Mouse (Mus musculus): ENCODE results near the gene Acsm4. TPM values are rescaled to one million over a fixed set of nuclear protein-coding genes. Genes with fewer than 3 reads are reported as not detected.
A peak's percentile ranks its signal among the peaks of the same experiment; 100 is the strongest.

The Acsm4 gene
- polyA plus RNA-seq, 1 experiment from 2014 or later = not detected

DNA sequence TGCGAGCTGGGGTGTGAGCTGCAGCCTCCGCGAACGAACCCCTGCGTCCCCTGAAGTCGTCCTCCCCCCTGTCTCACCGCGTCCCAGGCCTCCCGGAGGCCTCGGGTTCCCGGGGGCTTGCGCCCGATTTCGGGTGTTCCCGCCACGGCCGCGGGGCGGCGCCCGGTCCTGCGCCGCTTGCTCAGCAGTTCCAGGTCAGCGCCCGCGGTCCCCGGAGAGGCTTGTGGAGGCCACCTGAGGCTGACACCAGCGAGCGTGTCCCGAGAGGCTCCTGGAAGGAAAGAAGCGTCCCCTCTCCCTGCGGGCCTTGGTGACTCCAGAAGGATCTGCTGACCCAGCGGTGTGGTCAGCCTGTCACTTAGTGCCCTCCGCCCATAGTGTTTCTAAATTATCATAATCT lies 54.5 kb downstream of the Acsm4 start:
- Histone ChIP-seq H3K9ac (ENCODE audit: low read depth, low read length) (peak overlapping the region; percentile 43), H3K27ac (ENCODE audit: low read depth, low read length) (no peak overlapping the region), H3K4me3 (ENCODE audit: low read depth, low read length) (peak overlapping the region; percentile 17), H3K4me1 (replicated peaks; ENCODE audit: control insufficient read depth, insufficient read depth, low read length) (no peaks in the 10 kb centered on the region), H3K9me3 (ENCODE audit: control insufficient read depth, low read length) (no peaks in the 10 kb centered on the region), H3K4me2 (peak overlapping the region; percentile 58), H3K27me3 (replicated peaks; ENCODE audit: control insufficient read depth, insufficient read depth, low read length) (no peaks in the 10 kb centered on the region), H3K36me3 (ENCODE audit: control insufficient read depth, insufficient read depth, low read length) (no peaks in the 10 kb centered on the region)
- DNase-seq (ENCODE audit: low spot score) (peak; percentile 43), ATAC-seq (replicated peaks; ENCODE audit: low FRiP score) (peak; percentile 71)
- WGBS = 7% methylated on average over 34 of the region's 34 CpGs

DNA sequence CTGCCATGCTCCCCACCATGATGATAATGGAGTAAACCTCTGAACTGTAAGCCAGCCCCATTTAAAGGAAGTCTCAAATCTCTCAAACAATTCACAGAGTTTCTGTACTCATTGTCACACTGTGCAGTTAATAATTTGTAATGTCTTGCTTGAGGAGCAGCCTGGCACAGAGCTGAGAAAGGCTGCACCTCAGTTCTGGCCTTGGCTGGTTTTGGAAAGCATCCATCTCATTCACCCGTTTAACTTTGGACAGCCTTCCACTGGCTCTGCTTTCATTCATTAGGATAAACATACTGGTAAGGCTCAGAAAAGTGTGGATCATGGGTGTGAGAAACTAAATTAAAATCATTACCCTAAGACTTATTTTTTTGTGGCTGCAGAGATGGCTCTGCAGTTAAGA lies 56.0 kb downstream of the Acsm4 start:
- 79% methylated on average over 1 of the region's 1 CpGs for whole genome bisulfite sequencing

GRCm38 (mm10) chr7:119748761-119749160 lies 58.9 kb downstream of the Acsm4 start:
- ATAC-seq (replicated peaks; ENCODE audit: low FRiP score) (no peak), DNase-seq (ENCODE audit: low spot score) (no peak)
- H3K36me3 ChIP-seq (ENCODE audit: control insufficient read depth, insufficient read depth, low read length) = no peaks in the 10 kb centered on the region
- no peaks in the 10 kb centered on the region for H3K27me3 ChIP-seq (replicated peaks; ENCODE audit: control insufficient read depth, insufficient read depth, low read length)
- no peak overlapping the region for H3K27ac ChIP-seq (ENCODE audit: low read depth, low read length)
- H3K4me1 ChIP-seq (replicated peaks; ENCODE audit: control insufficient read depth, insufficient read depth, low read length) = no peaks in the 10 kb centered on the region
- no peaks in the 10 kb centered on the region for H3K9me3 ChIP-seq (ENCODE audit: control insufficient read depth, low read length)
- H3K4me3 ChIP-seq (ENCODE audit: low read depth, low read length) = no peak overlapping the region
- no peak overlapping the region for H3K9ac ChIP-seq (ENCODE audit: low read depth, low read length)
- H3K4me2 ChIP-seq = no peak overlapping the region
- WGBS = 59% methylated on average over 1 of the region's 2 CpGs

More for the DNA sequence above, 56.0 kb downstream of the Acsm4 start:
- H3K4me2 ChIP-seq = no peak overlapping the region
- no peaks in the 10 kb centered on the region for H3K4me1 ChIP-seq (replicated peaks; ENCODE audit: control insufficient read depth, insufficient read depth, low read length)
- no peak overlapping the region for H3K4me3 ChIP-seq (ENCODE audit: low read depth, low read length)
- no peak overlapping the region for H3K27ac ChIP-seq (ENCODE audit: low read depth, low read length)
- no peak overlapping the region for H3K9ac ChIP-seq (ENCODE audit: low read depth, low read length)
- ATAC-seq (replicated peaks; ENCODE audit: low FRiP score) = no peak
- no peak for DNase-seq (ENCODE audit: low spot score)
- no peaks in the 10 kb centered on the region for H3K36me3 ChIP-seq (ENCODE audit: control insufficient read depth, insufficient read depth, low read length)
- H3K27me3 ChIP-seq (replicated peaks; ENCODE audit: control insufficient read depth, insufficient read depth, low read length) = no peaks in the 10 kb centered on the region
- no peaks in the 10 kb centered on the region for H3K9me3 ChIP-seq (ENCODE audit: control insufficient read depth, low read length)

DNA sequence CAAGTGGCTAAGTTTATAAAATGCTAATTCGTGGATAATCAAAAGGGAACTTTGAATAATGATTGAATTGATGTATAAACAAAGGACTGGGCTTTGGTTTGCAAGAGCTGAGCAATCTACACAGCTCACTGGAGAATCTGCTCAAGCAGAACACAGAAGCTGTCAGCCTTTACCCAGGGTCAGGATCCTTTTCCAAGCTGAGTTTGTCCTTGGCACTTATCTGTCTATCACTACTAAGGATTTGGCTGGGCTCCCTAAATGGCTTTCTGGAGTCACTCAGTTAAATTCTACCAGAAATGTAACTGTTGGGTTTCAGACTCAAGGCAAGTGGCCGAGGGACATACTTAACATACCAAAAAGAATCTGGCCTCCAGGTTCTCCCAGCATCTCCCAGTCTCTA lies 60.1 kb downstream of the Acsm4 start:
- DNase-seq (ENCODE audit: low spot score) = no peak
- Histone ChIP-seq H3K36me3 (ENCODE audit: control insufficient read depth, insufficient read depth, low read length) (no peaks in the 10 kb centered on the region), H3K9ac (ENCODE audit: low read depth, low read length) (no peak overlapping the region), H3K27ac (ENCODE audit: low read depth, low read length) (no peak overlapping the region), H3K4me2 (no peak overlapping the region), H3K4me3 (ENCODE audit: low read depth, low read length) (no peak overlapping the region), H3K27me3 (replicated peaks; ENCODE audit: control insufficient read depth, insufficient read depth, low read length) (no peaks in the 10 kb centered on the region), H3K4me1 (replicated peaks; ENCODE audit: control insufficient read depth, insufficient read depth, low read length) (no peaks in the 10 kb centered on the region), H3K9me3 (ENCODE audit: control insufficient read depth, low read length) (no peaks in the 10 kb centered on the region)
- 65% methylated on average over 2 of the region's 2 CpGs for WGBS
- no peak for ATAC-seq (replicated peaks; ENCODE audit: low FRiP score)

DNA sequence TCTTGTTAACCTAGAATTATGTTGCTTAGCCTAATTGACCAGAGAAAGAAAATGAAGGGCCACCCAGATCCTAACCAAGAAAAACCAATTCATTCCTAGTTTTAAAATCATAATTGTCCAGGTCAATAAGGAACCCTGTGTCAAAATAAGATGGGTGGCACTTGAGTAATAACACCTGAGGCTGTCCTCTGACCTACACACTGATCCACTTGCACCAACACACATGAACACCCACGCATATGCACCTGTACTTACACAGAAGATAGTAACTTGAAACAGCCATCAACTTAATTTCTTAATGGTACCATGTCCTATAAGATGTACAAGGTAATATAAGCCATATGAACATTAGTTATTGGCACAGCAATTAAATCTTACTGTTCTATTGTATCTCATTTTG lies 63.9 kb downstream of the Acsm4 start:
- WGBS = 87% methylated on average over 1 of the region's 1 CpGs
- Histone ChIP-seq H3K9me3 (ENCODE audit: control insufficient read depth, low read length) (no peaks in the 10 kb centered on the region), H3K36me3 (ENCODE audit: control insufficient read depth, insufficient read depth, low read length) (no peaks in the 10 kb centered on the region), H3K4me1 (replicated peaks; ENCODE audit: control insufficient read depth, insufficient read depth, low read length) (no peaks in the 10 kb centered on the region), H3K27ac (ENCODE audit: low read depth, low read length) (no peak overlapping the region), H3K4me3 (ENCODE audit: low read depth, low read length) (no peak overlapping the region), H3K27me3 (replicated peaks; ENCODE audit: control insufficient read depth, insufficient read depth, low read length) (no peaks in the 10 kb centered on the region), H3K9ac (ENCODE audit: low read depth, low read length) (no peak overlapping the region), H3K4me2 (no peak overlapping the region)
- no peak for ATAC-seq (replicated peaks; ENCODE audit: low FRiP score)
- no peak for DNase-seq (ENCODE audit: low spot score)

- 0 out of 2 replicates have a peak, but pooled peaks have one; percentile 47 for ATAC-seq (replicated peaks; ENCODE audit: low FRiP score)
- Histone ChIP-seq H3K4me2 (no peak within 1 kb of the TSS), H3K36me3 (ENCODE audit: control insufficient read depth, insufficient read depth, low read length) (no peaks in the 10 kb centered on the region), H3K27me3 (replicated peaks; ENCODE audit: control insufficient read depth, insufficient read depth, low read length) (no peaks in the 10 kb centered on the region), H3K4me3 (ENCODE audit: low read depth, low read length) (no peak within 1 kb of the TSS), H3K9ac (ENCODE audit: low read depth, low read length) (no peak within 1 kb of the TSS), H3K4me1 (replicated peaks; ENCODE audit: control insufficient read depth, insufficient read depth, low read length) (no peaks in the 10 kb centered on the region), H3K27ac (ENCODE audit: low read depth, low read length) (no peak within 1 kb of the TSS), H3K9me3 (ENCODE audit: control insufficient read depth, low read length) (no peaks in the 10 kb centered on the region)
- 62% methylated on average over 11 of the region's 11 CpGs for WGBS
- DNase-seq (ENCODE audit: low spot score) = no peak
Measured at GRCm38 (mm10) chr7:119760527-119760951, 70.7 kb downstream of the Acsm4 start, which contains the start of gene Acsm3. TSS of gene Acsm3 (plus strand) at chr7:119760923.

GRCm38 (mm10) chr7:119762166-119762697 lies 72.4 kb downstream of the Acsm4 start:
- ATAC-seq (replicated peaks; ENCODE audit: low FRiP score) = no peak
- H3K9me3 ChIP-seq (ENCODE audit: control insufficient read depth, low read length) = no peaks in the 10 kb centered on the region
- H3K36me3 ChIP-seq (ENCODE audit: control insufficient read depth, insufficient read depth, low read length) = no peaks in the 10 kb centered on the region
- no peaks in the 10 kb centered on the region for H3K27me3 ChIP-seq (replicated peaks; ENCODE audit: control insufficient read depth, insufficient read depth, low read length)
- H3K4me2 ChIP-seq = no peak overlapping the region
- no peak overlapping the region for H3K4me3 ChIP-seq (ENCODE audit: low read depth, low read length)
- H3K4me1 ChIP-seq (replicated peaks; ENCODE audit: control insufficient read depth, insufficient read depth, low read length) = no peaks in the 10 kb centered on the region
- WGBS = 50% methylated on average over 4 of the region's 4 CpGs
- no peak overlapping the region for H3K27ac ChIP-seq (ENCODE audit: low read depth, low read length)
- H3K9ac ChIP-seq (ENCODE audit: low read depth, low read length) = no peak overlapping the region
- DNase-seq (ENCODE audit: low spot score) = no peak

Other genes with a start within 250 kb of the Acsm4 start
- gene Gp2, start 230.7 kb upstream of the Acsm4 start, polyA plus RNA-seq (2014; fragmentation: Nextera tagmentation; extraction: Ambion mirVana) = not detected in 2 replicates
- not detected in 2 replicates for gene Umod, start 210.7 kb upstream of the Acsm4 start, polyA plus RNA-seq (2014; fragmentation: Nextera tagmentation; extraction: Ambion mirVana)
- not detected in 2 replicates for gene Acsm5, start 170.6 kb upstream of the Acsm4 start, polyA plus RNA-seq (2014; fragmentation: Nextera tagmentation; extraction: Ambion mirVana)
- not detected in 2 replicates for gene Pdilt, start 166.5 kb upstream of the Acsm4 start, polyA plus RNA-seq (2014; fragmentation: Nextera tagmentation; extraction: Ambion mirVana)
- gene Acsm2, start 135.7 kb upstream of the Acsm4 start, polyA plus RNA-seq (2014; fragmentation: Nextera tagmentation; extraction: Ambion mirVana) = not detected in 2 replicates
- not detected in 2 replicates for gene Acsm1, start 83.0 kb upstream of the Acsm4 start, polyA plus RNA-seq (2014; fragmentation: Nextera tagmentation; extraction: Ambion mirVana)
- gene Thumpd1, start 30.8 kb downstream of the Acsm4 start, polyA plus RNA-seq (2014; fragmentation: Nextera tagmentation; extraction: Ambion mirVana) = 88.1 and 94.4 TPM in 2 replicates
- 0.27 and 0.43 TPM in 2 replicates for gene Acsm3, start 70.9 kb downstream of the Acsm4 start, polyA plus RNA-seq (2014; fragmentation: Nextera tagmentation; extraction: Ambion mirVana)
- gene Rexo5, start 104.0 kb downstream of the Acsm4 start, polyA plus RNA-seq (2014; fragmentation: Nextera tagmentation; extraction: Ambion mirVana) = 16.3 and 19.2 TPM in 2 replicates
- gene Eri2, start 104.0 kb downstream of the Acsm4 start, polyA plus RNA-seq (2014; fragmentation: Nextera tagmentation; extraction: Ambion mirVana) = 22.6 and 24.5 TPM in 2 replicates
- 4.6 and 6.5 TPM in 2 replicates for gene Lyrm1, start 205.8 kb downstream of the Acsm4 start, polyA plus RNA-seq (2014; fragmentation: Nextera tagmentation; extraction: Ambion mirVana)
- 3.1 and 3.4 TPM in 2 replicates for gene Dcun1d3, start 206.3 kb downstream of the Acsm4 start, polyA plus RNA-seq (2014; fragmentation: Nextera tagmentation; extraction: Ambion mirVana)

Measured in liver, embryonic 11.5 days (tissue).